Mouse (Mus musculus): Measurements from ENCODE around the gene Trim17. TPM values are rescaled to one million over a fixed set of nuclear protein-coding genes. Genes with fewer than 3 reads are reported as not detected.

The Trim17 gene
- polyA plus RNA-seq, 1 experiment from 2014 or later, result 0.73 TPM

- Histone ChIP-seq H3K4me1 (replicated peaks; ENCODE audit: control insufficient read depth, insufficient read depth, low read length) (no peaks in the 10 kb centered on the region), H3K4me3 (ENCODE audit: low read depth, low read length) (no peak overlapping the region), H3K36me3 (ENCODE audit: control insufficient read depth, insufficient read depth, low read length) (0 out of 2 replicates have a peak, but pooled peaks cover 2% of the 10 kb centered on the region), H3K9ac (ENCODE audit: low read depth, low read length) (no peak overlapping the region), H3K27ac (ENCODE audit: low read depth, low read length) (no peak overlapping the region), H3K4me2 (replicated peaks; ENCODE audit: low read depth, low read length) (no peak overlapping the region), H3K9me3 (ENCODE audit: control insufficient read depth, low read length) (no peaks in the 10 kb centered on the region), H3K27me3 (ENCODE audit: control insufficient read depth, insufficient read depth, low read length) (peaks cover 8% of the 10 kb centered on the region; the same call in 1 of the 2 replicates)
- ATAC-seq (ENCODE audit: low FRiP score) (no peak), DNase-seq (ENCODE audit: low spot score) (no peak)
- WGBS, result 90% methylated on average over 17 of the region's 17 CpGs
Measured at GRCm38 (mm10) chr11:58990141-58990540, 35.7 kb downstream of the Trim17 start.

GRCm38 (mm10) chr11:58990794-58991193 is 36.3 kb downstream of the Trim17 start:
- WGBS, result 89% methylated on average over 9 of the region's 9 CpGs
- DNase-seq (ENCODE audit: low spot score), result no peak
- H3K27ac ChIP-seq (ENCODE audit: low read depth, low read length), result no peak overlapping the region
- H3K4me3 ChIP-seq (ENCODE audit: low read depth, low read length), result no peak overlapping the region
- H3K36me3 ChIP-seq (ENCODE audit: control insufficient read depth, insufficient read depth, low read length), result 0 out of 2 replicates have a peak, but pooled peaks cover 2% of the 10 kb centered on the region
- H3K9me3 ChIP-seq (ENCODE audit: control insufficient read depth, low read length), result no peaks in the 10 kb centered on the region
- H3K9ac ChIP-seq (ENCODE audit: low read depth, low read length), result no peak overlapping the region
- H3K27me3 ChIP-seq (ENCODE audit: control insufficient read depth, insufficient read depth, low read length), result peaks cover 8% of the 10 kb centered on the region; the same call in 1 of the 2 replicates
- H3K4me2 ChIP-seq (replicated peaks; ENCODE audit: low read depth, low read length), result no peak overlapping the region
- ATAC-seq (ENCODE audit: low FRiP score), result no peak
- H3K4me1 ChIP-seq (replicated peaks; ENCODE audit: control insufficient read depth, insufficient read depth, low read length), result no peaks in the 10 kb centered on the region

- 87% methylated on average over 3 of the region's 3 CpGs for WGBS
- H3K27ac ChIP-seq (ENCODE audit: low read depth, low read length), result no peak overlapping the region
- no peaks in the 10 kb centered on the region for H3K4me1 ChIP-seq (replicated peaks; ENCODE audit: control insufficient read depth, insufficient read depth, low read length)
- no peaks in the 10 kb centered on the region for H3K9me3 ChIP-seq (ENCODE audit: control insufficient read depth, low read length)
- H3K4me3 ChIP-seq (ENCODE audit: low read depth, low read length), result no peak overlapping the region
- no peak overlapping the region for H3K9ac ChIP-seq (ENCODE audit: low read depth, low read length)
- no peak for DNase-seq (ENCODE audit: low spot score)
- H3K36me3 ChIP-seq (ENCODE audit: control insufficient read depth, insufficient read depth, low read length), result 0 out of 2 replicates have a peak, but pooled peaks cover 2% of the 10 kb centered on the region
- H3K4me2 ChIP-seq (replicated peaks; ENCODE audit: low read depth, low read length), result no peak overlapping the region
- H3K27me3 ChIP-seq (ENCODE audit: control insufficient read depth, insufficient read depth, low read length), result peaks cover 8% of the 10 kb centered on the region; the same call in 1 of the 2 replicates
- no peak for ATAC-seq (ENCODE audit: low FRiP score)
Measured at GRCm38 (mm10) chr11:58991911-58992310, 37.4 kb downstream of the Trim17 start.

- H3K4me2 ChIP-seq (replicated peaks; ENCODE audit: low read depth, low read length), result no peak overlapping the region
- H3K27ac ChIP-seq (ENCODE audit: low read depth, low read length), result no peak overlapping the region
- no peak overlapping the region for H3K4me3 ChIP-seq (ENCODE audit: low read depth, low read length)
- no peak overlapping the region for H3K9ac ChIP-seq (ENCODE audit: low read depth, low read length)
- WGBS, result 87% methylated on average over 6 of the region's 6 CpGs
- no peaks in the 10 kb centered on the region for H3K9me3 ChIP-seq (ENCODE audit: control insufficient read depth, low read length)
- peaks cover 8% of the 10 kb centered on the region; the same call in 1 of the 2 replicates for H3K27me3 ChIP-seq (ENCODE audit: control insufficient read depth, insufficient read depth, low read length)
- no peak for ATAC-seq (ENCODE audit: low FRiP score)
- no peaks in the 10 kb centered on the region for H3K4me1 ChIP-seq (replicated peaks; ENCODE audit: control insufficient read depth, insufficient read depth, low read length)
- no peak for DNase-seq (ENCODE audit: low spot score)
- 0 out of 2 replicates have a peak, but pooled peaks cover 2% of the 10 kb centered on the region for H3K36me3 ChIP-seq (ENCODE audit: control insufficient read depth, insufficient read depth, low read length)
Measured at GRCm38 (mm10) chr11:58993091-58993670, 38.7 kb downstream of the Trim17 start.

- no peak overlapping the region for H3K27ac ChIP-seq (ENCODE audit: low read depth, low read length)
Measured at GRCm38 (mm10) chr11:58994337-58994826, 39.9 kb downstream of the Trim17 start.

GRCm38 (mm10) chr11:58995061-58995806 is 40.7 kb downstream of the Trim17 start:
- H3K27me3 ChIP-seq (ENCODE audit: control insufficient read depth, insufficient read depth, low read length), result peaks cover 8% of the 10 kb centered on the region; the same call in 1 of the 2 replicates
- DNase-seq (ENCODE audit: low spot score) (no peak), ATAC-seq (ENCODE audit: low FRiP score) (no peak)
- H3K27ac ChIP-seq (ENCODE audit: low read depth, low read length), result no peak overlapping the region
- H3K36me3 ChIP-seq (ENCODE audit: control insufficient read depth, insufficient read depth, low read length), result no peaks in the 10 kb centered on the region
- H3K4me2 ChIP-seq (replicated peaks; ENCODE audit: low read depth, low read length), result no peak overlapping the region
- no peak overlapping the region for H3K4me3 ChIP-seq (ENCODE audit: low read depth, low read length)
- H3K9me3 ChIP-seq (ENCODE audit: control insufficient read depth, low read length), result no peaks in the 10 kb centered on the region
- 82% methylated on average over 9 of the region's 9 CpGs for WGBS
- no peak overlapping the region for H3K9ac ChIP-seq (ENCODE audit: low read depth, low read length)
- no peaks in the 10 kb centered on the region for H3K4me1 ChIP-seq (replicated peaks; ENCODE audit: control insufficient read depth, insufficient read depth, low read length)

More at GRCm38 (mm10) chr11:58994337-58994826, 39.9 kb downstream of the Trim17 start:
- ATAC-seq (ENCODE audit: low FRiP score) (peak; percentile 51), DNase-seq (ENCODE audit: low spot score) (peak; percentile 45)
- H3K9ac ChIP-seq (ENCODE audit: low read depth, low read length), result no peak overlapping the region
- H3K9me3 ChIP-seq (ENCODE audit: control insufficient read depth, low read length), result no peaks in the 10 kb centered on the region
- H3K36me3 ChIP-seq (ENCODE audit: control insufficient read depth, insufficient read depth, low read length), result 0 out of 2 replicates have a peak, but pooled peaks cover 2% of the 10 kb centered on the region
- 2% methylated on average over 32 of the region's 35 CpGs for WGBS
- H3K4me2 ChIP-seq (replicated peaks; ENCODE audit: low read depth, low read length), result peak overlapping the region; percentile 52
- peak overlapping the region; percentile 26 for H3K4me3 ChIP-seq (ENCODE audit: low read depth, low read length)
- peaks cover 8% of the 10 kb centered on the region; the same call in 1 of the 2 replicates for H3K27me3 ChIP-seq (ENCODE audit: control insufficient read depth, insufficient read depth, low read length)
- H3K4me1 ChIP-seq (replicated peaks; ENCODE audit: control insufficient read depth, insufficient read depth, low read length), result no peaks in the 10 kb centered on the region

- Histone ChIP-seq H3K4me1 (replicated peaks; ENCODE audit: control insufficient read depth, insufficient read depth, low read length) (no peaks in the 10 kb centered on the region), H3K4me3 (ENCODE audit: low read depth, low read length) (no peak overlapping the region), H3K9me3 (ENCODE audit: control insufficient read depth, low read length) (no peaks in the 10 kb centered on the region), H3K27me3 (ENCODE audit: control insufficient read depth, insufficient read depth, low read length) (peaks cover 8% of the 10 kb centered on the region; the same call in 1 of the 2 replicates), H3K36me3 (ENCODE audit: control insufficient read depth, insufficient read depth, low read length) (no peaks in the 10 kb centered on the region), H3K4me2 (replicated peaks; ENCODE audit: low read depth, low read length) (no peak overlapping the region), H3K27ac (ENCODE audit: low read depth, low read length) (no peak overlapping the region), H3K9ac (ENCODE audit: low read depth, low read length) (no peak overlapping the region)
- DNase-seq (ENCODE audit: low spot score), result no peak
- WGBS, result 50% methylated on average over 12 of the region's 12 CpGs
- no peak for ATAC-seq (ENCODE audit: low FRiP score)
Measured at GRCm38 (mm10) chr11:58995807-58996370, 41.4 kb downstream of the Trim17 start.

- no peak for DNase-seq (ENCODE audit: low spot score)
- Histone ChIP-seq H3K36me3 (ENCODE audit: control insufficient read depth, insufficient read depth, low read length) (no peaks in the 10 kb centered on the region), H3K9me3 (ENCODE audit: control insufficient read depth, low read length) (no peaks in the 10 kb centered on the region), H3K4me2 (replicated peaks; ENCODE audit: low read depth, low read length) (no peak overlapping the region), H3K27ac (ENCODE audit: low read depth, low read length) (no peak overlapping the region), H3K4me3 (ENCODE audit: low read depth, low read length) (no peak overlapping the region), H3K4me1 (replicated peaks; ENCODE audit: control insufficient read depth, insufficient read depth, low read length) (no peaks in the 10 kb centered on the region), H3K9ac (ENCODE audit: low read depth, low read length) (no peak overlapping the region), H3K27me3 (ENCODE audit: control insufficient read depth, insufficient read depth, low read length) (peaks cover 8% of the 10 kb centered on the region; the same call in 1 of the 2 replicates)
- 86% methylated on average over 5 of the region's 5 CpGs for WGBS
- no peak for ATAC-seq (ENCODE audit: low FRiP score)
Measured at GRCm38 (mm10) chr11:58997541-58997940, 43.1 kb downstream of the Trim17 start.

All from hindbrain, embryonic 11.5 days (tissue).